Mouse (Mus musculus): ENCODE results near the gene Esrra. TPM values are rescaled to one million over a fixed set of nuclear protein-coding genes. Genes with fewer than 3 reads are reported as not detected.

Gene Esrra
- 10 to 100 TPM; 47.7 to 52.0 TPM for total RNA-seq (2021)
- long read RNA-seq, experiment 1, transcript Esrra-201 (7 exons, 2,242 nt) = major isoform, 25 of 122 reads
- long read RNA-seq, experiment 1, partial matches to known transcripts = 3 of 122 reads
- long read RNA-seq, experiment 1, other reads (novel, unspliced or antisense) = 94 of 122 reads
- long read RNA-seq, experiment 2, transcript Esrra-201 (7 exons, 2,242 nt) = major isoform, 31 of 142 reads
- long read RNA-seq, experiment 2, partial matches to known transcripts = 3 of 142 reads
- long read RNA-seq, experiment 2, other reads (novel, unspliced or antisense) = 108 of 142 reads

DNA sequence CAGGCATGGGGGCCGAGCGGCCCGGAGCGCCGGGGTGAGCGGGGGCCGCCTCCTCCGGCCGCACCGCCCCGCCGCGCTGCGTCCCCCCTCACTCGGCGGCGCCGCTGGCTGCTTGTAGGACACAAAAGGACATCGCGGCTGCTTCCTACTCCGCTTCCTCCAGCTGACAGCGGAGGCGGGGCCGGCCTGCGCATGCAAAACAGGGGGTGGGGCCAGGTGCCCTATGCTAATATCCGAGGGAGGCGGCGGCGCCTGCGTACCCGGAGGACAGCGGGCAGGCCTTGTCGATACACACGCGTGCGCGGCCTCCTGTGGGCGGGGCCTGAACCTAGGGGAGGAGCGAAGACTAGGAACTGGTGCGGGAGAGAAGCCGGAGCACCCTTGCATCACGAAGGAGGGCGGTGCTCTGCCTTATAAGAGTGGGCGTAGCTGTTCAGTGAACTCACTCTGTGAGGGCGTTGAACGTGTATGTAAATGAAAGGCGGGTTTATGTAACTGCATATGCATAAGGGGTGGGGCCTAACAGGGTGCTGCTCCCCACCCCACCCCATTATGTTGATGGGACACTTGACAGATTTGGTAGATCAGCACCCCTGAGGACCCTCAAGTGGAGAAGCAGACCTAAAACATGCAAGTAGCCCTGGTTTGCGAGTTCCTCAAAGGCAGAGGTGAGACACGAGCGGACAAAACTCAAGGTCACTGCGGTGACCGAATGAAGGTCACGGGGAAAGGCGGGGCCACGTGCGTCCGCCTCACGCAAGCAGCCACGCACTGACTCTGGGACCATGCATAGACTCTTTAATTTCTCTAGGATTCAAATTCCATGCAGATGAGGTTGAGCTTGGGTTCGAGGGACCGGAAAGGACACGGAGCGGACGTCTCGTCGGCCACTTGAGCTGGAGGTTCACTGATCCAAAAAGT is at the start of gene Esrra:
Gene Esrra (minus strand): TSS at position 167 of the 921 bp plus-strand sequence.
- peak; percentile 100 for DNase-seq
- intact Hi-C loops (cut with DNase I; ENCODE audit: low total_unique reads) = no loop called here

DNA sequence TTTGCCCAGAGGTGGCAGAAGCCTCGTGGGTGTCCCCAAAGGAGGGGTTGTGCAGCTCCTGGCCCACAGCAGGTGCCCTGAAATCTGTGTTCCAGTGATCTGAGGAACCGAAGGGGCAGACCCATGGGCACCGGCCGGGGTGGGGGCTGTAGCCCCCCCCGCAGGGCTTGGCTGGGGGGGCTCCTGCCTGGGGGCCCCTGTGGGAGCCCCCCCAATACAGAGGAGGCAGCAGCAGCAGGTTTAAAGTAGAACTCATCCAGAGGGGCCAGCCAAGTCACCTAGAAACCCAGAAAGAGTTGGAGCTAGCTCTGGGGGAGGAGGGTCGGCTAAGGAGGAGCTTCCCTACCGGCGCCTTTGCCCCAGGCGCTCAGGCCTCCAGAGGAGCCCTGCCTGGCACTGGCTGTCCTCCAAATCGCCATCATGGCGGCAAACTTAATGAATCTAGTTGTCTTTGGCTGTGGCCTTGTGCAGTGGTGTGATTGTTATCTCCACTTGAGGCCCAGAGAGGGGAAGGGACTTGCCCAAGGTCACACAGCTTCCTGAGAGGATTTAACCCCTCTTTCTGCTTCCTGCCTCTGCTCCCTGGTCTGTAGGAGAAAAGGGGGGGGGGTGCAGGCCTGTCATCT is 49.0 kb upstream of the Esrra start:
- intact Hi-C loops (cut with DNase I; ENCODE audit: low total_unique reads) = no loop called here
- no peak for DNase-seq

- intact Hi-C loops (cut with DNase I; ENCODE audit: low total_unique reads) = no loop called here
- DNase-seq = peak; percentile 80
Observed at GRCm38 (mm10) chr19:6969665-6970381, 48.2 kb upstream of the Esrra start.

- DNase-seq = no peak
- intact Hi-C loops (cut with DNase I; ENCODE audit: low total_unique reads) = no loop called here
Observed at GRCm38 (mm10) chr19:6969291-6969664, 47.7 kb upstream of the Esrra start.

GRCm38 (mm10) chr19:6968491-6969271 is 47.1 kb upstream of the Esrra start:
- intact Hi-C loops (cut with DNase I; ENCODE audit: low total_unique reads) = no loop called here
- no peak for DNase-seq

DNA sequence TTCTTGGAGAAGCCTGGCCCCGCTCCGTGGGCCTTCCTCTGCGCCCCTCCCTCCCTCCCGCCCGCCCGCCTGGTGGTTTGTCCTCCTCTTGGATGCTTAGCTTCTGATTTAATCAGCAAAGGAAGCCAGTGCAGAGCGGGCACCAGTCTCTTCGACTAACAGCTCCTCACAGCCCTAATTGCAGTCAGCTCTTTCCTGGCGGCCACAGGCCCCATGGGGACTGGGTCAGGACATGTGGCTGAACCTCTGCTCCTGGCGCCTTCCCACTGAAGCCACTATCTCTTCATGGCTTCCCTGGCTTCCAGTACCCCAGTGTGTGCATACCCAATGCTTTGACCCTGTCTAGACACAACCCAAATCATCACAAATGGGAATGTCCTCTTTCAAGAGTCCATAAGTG is 34.8 kb upstream of the Esrra start:
- DNase-seq = no peak
- intact Hi-C loops (cut with DNase I; ENCODE audit: low total_unique reads) = no loop called here

DNA sequence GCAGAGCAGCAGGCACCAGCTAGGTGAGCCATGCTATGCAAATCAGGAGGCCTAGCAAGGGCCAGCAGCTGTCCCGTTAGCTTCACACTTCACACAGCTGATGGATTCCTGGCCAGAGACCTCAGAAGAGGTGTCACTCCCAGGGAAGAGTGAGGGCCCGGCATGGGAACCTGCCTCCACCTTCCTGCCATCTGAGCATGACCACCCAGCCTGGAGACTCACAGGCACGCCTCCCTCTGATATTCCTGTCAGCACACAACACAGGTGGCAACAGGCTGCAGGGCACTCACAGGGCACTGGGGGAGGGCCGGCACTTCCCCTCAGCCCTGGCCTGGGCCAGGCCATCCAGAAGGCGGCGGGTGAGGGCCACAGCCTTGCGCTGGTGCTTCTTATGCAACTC is 33.8 kb upstream of the Esrra start:
- intact Hi-C loops (cut with DNase I; ENCODE audit: low total_unique reads) = no loop called here
- DNase-seq = no peak

DNA sequence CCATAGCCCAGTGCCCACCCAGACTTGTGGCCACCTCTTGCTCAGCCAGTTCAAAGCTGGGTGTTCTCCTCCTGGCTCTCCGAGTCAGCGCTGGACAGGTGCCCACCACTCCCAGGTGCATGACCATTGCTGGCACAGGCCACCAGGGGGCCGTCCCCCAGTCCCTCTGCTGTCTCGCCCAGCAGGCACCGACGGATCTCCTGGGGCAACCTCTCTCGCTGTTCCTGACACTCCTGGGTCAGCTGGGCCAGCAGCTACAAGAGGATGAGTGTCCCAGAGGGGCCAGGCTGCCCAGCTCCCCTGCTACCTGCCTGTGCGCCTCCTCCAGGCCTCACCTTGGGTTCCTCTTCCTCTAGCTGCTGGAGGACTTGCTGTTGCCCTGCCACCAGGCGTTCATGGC is 32.4 kb upstream of the Esrra start:
- intact Hi-C loops (cut with DNase I; ENCODE audit: low total_unique reads) = no loop called here
- DNase-seq = peak; percentile 52

- intact Hi-C loops (cut with DNase I; ENCODE audit: low total_unique reads) = no loop called here
- DNase-seq = no peak
Observed at GRCm38 (mm10) chr19:6952712-6953037, 31.1 kb upstream of the Esrra start.

- DNase-seq = peak; percentile 89
- intact Hi-C loops (cut with DNase I; ENCODE audit: low total_unique reads) = no loop called here
Observed at GRCm38 (mm10) chr19:6951994-6952711, 30.5 kb upstream of the Esrra start.

- intact Hi-C loops (cut with DNase I; ENCODE audit: low total_unique reads) = no loop called here
- DNase-seq = peak; percentile 93
Observed at GRCm38 (mm10) chr19:6951381-6951968, 29.9 kb upstream of the Esrra start.

GRCm38 (mm10) chr19:6950613-6951153 is 29.1 kb upstream of the Esrra start:
- intact Hi-C loops (cut with DNase I; ENCODE audit: low total_unique reads) = no loop called here
- DNase-seq = no peak

DNA sequence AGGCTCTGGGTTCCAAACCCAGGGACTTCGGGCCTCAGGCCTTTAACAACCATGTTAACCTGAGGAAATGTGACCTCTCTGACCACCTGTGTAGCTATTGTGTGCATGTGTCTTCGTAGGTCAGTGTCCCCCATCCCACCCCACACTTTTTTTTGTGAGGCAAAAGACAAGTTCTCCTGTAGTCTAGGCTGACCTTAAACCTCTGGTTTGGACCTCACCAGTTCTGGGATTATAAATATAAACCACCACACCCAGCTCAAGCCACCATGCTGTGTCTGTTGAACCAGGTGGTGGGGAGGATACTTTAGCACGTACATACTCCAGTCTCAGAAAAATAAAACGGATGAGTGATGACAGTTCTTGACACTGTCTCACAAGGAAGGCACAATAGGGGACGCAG is 28.3 kb upstream of the Esrra start:
- no peak for DNase-seq
- intact Hi-C loops (cut with DNase I; ENCODE audit: low total_unique reads) = no loop called here

DNA sequence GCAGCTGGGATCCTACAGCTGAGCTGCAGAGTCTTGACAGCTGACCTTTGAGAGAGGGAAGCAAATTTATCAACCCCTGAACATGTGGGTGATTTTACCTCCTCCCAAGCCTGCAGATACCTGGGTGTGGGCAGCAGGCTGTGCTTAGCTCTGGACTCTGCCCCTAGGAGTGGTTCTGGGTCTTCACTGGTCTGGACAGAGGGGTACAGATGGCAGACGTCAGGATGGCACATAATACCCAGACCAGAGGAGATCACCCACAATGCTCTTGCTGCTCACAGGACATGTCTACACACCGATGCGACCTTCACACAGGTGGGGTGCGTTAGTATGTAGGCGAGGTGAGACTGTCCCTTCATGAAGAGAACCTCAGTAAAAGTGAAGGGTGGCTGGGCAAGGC is 27.9 kb upstream of the Esrra start:
- intact Hi-C loops (cut with DNase I; ENCODE audit: low total_unique reads) = no loop called here
- DNase-seq = no peak

DNA sequence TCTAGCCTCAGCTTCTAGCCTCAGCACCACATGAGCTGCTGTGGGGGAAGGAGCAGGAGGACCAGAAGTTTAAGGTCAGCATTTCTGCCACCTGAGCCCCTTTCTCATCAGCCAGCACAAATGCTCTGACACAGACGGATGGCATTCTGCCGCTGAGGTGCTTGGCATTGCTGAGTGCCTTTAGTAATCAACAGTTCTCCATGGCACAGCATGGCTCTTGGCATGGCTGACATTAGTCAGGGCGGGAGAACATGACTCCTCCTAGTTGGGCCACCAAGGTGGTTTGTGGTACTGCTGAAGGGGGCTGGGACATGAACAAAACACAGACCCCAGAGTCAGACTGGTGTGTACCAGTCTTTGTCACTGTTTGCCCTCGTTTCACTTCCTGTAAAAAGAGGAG is 26.6 kb upstream of the Esrra start:
- no peak for DNase-seq
- intact Hi-C loops (cut with DNase I; ENCODE audit: low total_unique reads) = no loop called here

DNA sequence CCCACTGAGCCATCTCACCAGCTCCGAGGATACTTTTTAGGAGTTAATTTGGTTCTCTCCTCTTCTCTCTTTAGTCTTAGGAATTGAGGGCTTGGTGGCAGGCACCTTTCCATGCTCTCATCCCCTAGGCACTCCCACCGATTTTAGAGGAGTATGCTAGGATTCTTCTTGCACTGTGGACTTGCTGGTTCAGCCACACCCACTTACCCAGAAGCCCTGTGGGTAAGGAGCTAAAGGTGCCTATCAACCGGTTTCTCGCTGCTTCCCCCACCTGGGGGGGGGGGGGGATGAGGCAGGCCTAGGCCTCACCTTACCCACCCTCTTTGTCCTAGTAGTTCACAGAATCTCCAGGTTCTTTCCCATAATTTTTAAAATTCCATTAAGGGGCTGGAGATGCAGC is 26.1 kb upstream of the Esrra start:
- intact Hi-C loops (cut with DNase I; ENCODE audit: low total_unique reads) = no loop called here
- DNase-seq = no peak

GRCm38 (mm10) chr19:6943709-6944108 is 22.1 kb upstream of the Esrra start:
- no peak for DNase-seq
- intact Hi-C loops (cut with DNase I; ENCODE audit: low total_unique reads) = no loop called here

- intact Hi-C loops (cut with DNase I; ENCODE audit: low total_unique reads) = no loop called here
- no peak for DNase-seq
Observed at GRCm38 (mm10) chr19:6942764-6943163, 21.2 kb upstream of the Esrra start.

Data from gastrocnemius, postnatal 14 days (tissue).